ENCODE assay signal across 24 mouse cellular contexts in genomic region chr14:100357131-100357530, GRCm38 (mm10).
DNase-seq lines count a peak whose midpoint lies in the region; ATAC-seq and TF ChIP-seq lines count a peak whose summit lies in the region.
"Had no signal": no experiment of that assay in that cellular context is flagged by ENCODE, and none has a peak within 500 bp of the region (broad histone marks: within the 10 kb centered on the region; RNA-seq: fewer than 3 reads in every experiment).

No protein-coding gene starts in this region.

- TF ChIP-seq EP300 in CH12.LX (IDR thresholded peaks at IDR 0.05; ENCODE audit: low read length), result 0 out of 2 replicates have a peak, but pooled peaks have one; percentile 9

- no peak for TF ChIP-seq RAD21 in CH12.LX (IDR thresholded peaks at IDR 0.05; ENCODE audit: low read depth, low read length)

- in situ Hi-C loops in CH12.LX (cut with MboI; ENCODE audit: low pct_ligation_motif_present, low pct_unique_long_range_greater_than_20kb, low sequenced_read_pairs), result no loop called here

- H3K79me2 ChIP-seq in CH12.LX (replicated peaks; ENCODE audit: control insufficient read depth, extremely low read depth, insufficient read depth, poor library complexity, severe bottlenecking), result no peaks in the 10 kb centered on the region

- no peak for TF ChIP-seq POLR2A in CH12.LX (IDR thresholded peaks at IDR 0.05; ENCODE audit: low read depth, low read length)

- H3K9ac ChIP-seq in midbrain, embryonic 11.5 days (ENCODE audit: low read length), result no peak overlapping the region
- H3K9ac ChIP-seq in midbrain, embryonic 15.5 days, result no peak overlapping the region
- H3K9ac ChIP-seq in CH12.LX (ENCODE audit: insufficient read depth, low read depth), result no peak overlapping the region
- H3K9ac ChIP-seq: embryonic facial prominence, embryonic 13.5 days; embryonic facial prominence, embryonic 15.5 days; forebrain, embryonic 12.5 days had no signal

- no peak for ATAC-seq in midbrain, embryonic 11.5 days (ENCODE audit: low FRiP score)
- no peak for ATAC-seq in midbrain, embryonic 15.5 days (replicated peaks)
- ATAC-seq: CD4-positive, CD25-positive, alpha-beta regulatory T cell, adult 4 months; forebrain, embryonic 14.5 days; forebrain, embryonic 16.5 days had no signal

- H3K27me3 ChIP-seq in midbrain, embryonic 11.5 days (ENCODE audit: control insufficient read depth, insufficient read depth, low read length), result no peaks in the 10 kb centered on the region
- no peaks in the 10 kb centered on the region for H3K27me3 ChIP-seq in midbrain, embryonic 15.5 days (replicated peaks)
- no peaks in the 10 kb centered on the region for H3K27me3 ChIP-seq in CH12.LX (replicated peaks)
- H3K27me3 ChIP-seq: embryonic facial prominence, embryonic 13.5 days; embryonic facial prominence, embryonic 15.5 days; forebrain, embryonic 12.5 days had no signal

- H3K4me1 ChIP-seq in midbrain, embryonic 11.5 days (ENCODE audit: control insufficient read depth, insufficient read depth, low read length), result no peaks in the 10 kb centered on the region
- 0 out of 2 replicates have a peak, but pooled peaks cover 2% of the 10 kb centered on the region for H3K4me1 ChIP-seq in midbrain, embryonic 15.5 days
- peaks cover 3 to 9% of the 10 kb centered on the region in 2 experiments for H3K4me1 ChIP-seq in CH12.LX (ENCODE audit: control insufficient read depth in 1 of 2, insufficient read depth in 2 of 2)
- H3K4me1 ChIP-seq: embryonic facial prominence, embryonic 15.5 days; forebrain, embryonic 12.5 days had no signal

- no peaks in the 10 kb centered on the region for H3K9me3 ChIP-seq in midbrain, embryonic 11.5 days (ENCODE audit: control insufficient read depth, low read length)
- H3K9me3 ChIP-seq in midbrain, embryonic 15.5 days, result no peaks in the 10 kb centered on the region
- H3K9me3 ChIP-seq in CH12.LX (replicated peaks; ENCODE audit: low read length), result no peaks in the 10 kb centered on the region
- H3K9me3 ChIP-seq: embryonic facial prominence, embryonic 13.5 days; embryonic facial prominence, embryonic 15.5 days; forebrain, embryonic 10.5 days; forebrain, embryonic 12.5 days had no signal

- 83% methylated on average over 4 of the region's 4 CpGs for WGBS in midbrain, embryonic 11.5 days
- 81% methylated on average over 4 of the region's 4 CpGs for WGBS in midbrain, embryonic 15.5 days

- DNase-seq in midbrain, embryonic 11.5 days (ENCODE audit: low spot score, missing footprints), result peak; percentile 28
- peak; percentile 51 for DNase-seq in CH12.LX (ENCODE audit: extremely low read depth)
- DNase-seq in kidney, postnatal 36 days, result no peak
- no peak for DNase-seq in right cerebral cortex, postnatal 14 days
- DNase-seq: adrenal gland, adult 2 months; adrenal gland, postnatal 10 days; adrenal gland, postnatal 25 days; B cell, adult 2 months; cerebellum, adult 11 months; cerebellum, adult 18-20 months; cerebellum, adult 8-10 months; cerebellum, adult 9-11 months; cerebellum, postnatal 14 days; cerebellum, postnatal 36 days; embryo, embryonic 11 days had no signal

- TF ChIP-seq CTCF in CH12.LX (conservative IDR thresholded peaks at IDR 0.05 in 1 of 2, IDR thresholded peaks at IDR 0.05 in 1 of 2; ENCODE audit: low read depth in 2 of 2, low read length in 2 of 2), result no peak

- H3K4me3 ChIP-seq in midbrain, embryonic 11.5 days (ENCODE audit: low read depth, low read length), result no peak overlapping the region
- H3K4me3 ChIP-seq in midbrain, embryonic 15.5 days, result no peak overlapping the region
- no peak overlapping the region for H3K4me3 ChIP-seq in CH12.LX (replicated peaks in 1 of 3; ENCODE audit: low read depth in 2 of 3, low read length in 2 of 3, poor library complexity in 1 of 3)
- H3K4me3 ChIP-seq: embryonic facial prominence, embryonic 13.5 days; embryonic facial prominence, embryonic 15.5 days; erythroblast, embryonic 14.5 days; forebrain, embryonic 10.5 days; forebrain, embryonic 12.5 days had no signal

- H3K4me2 ChIP-seq in midbrain, embryonic 11.5 days, result no peak overlapping the region
- no peak overlapping the region for H3K4me2 ChIP-seq in midbrain, embryonic 15.5 days
- H3K4me2 ChIP-seq in CH12.LX (ENCODE audit: insufficient read depth, low read depth, poor library complexity, severe bottlenecking), result peak overlapping the region; percentile 78
- H3K4me2 ChIP-seq: embryonic facial prominence, embryonic 13.5 days; embryonic facial prominence, embryonic 15.5 days; forebrain, embryonic 12.5 days had no signal

- H3K27ac ChIP-seq in midbrain, embryonic 11.5 days (ENCODE audit: low read depth, low read length), result no peak overlapping the region
- no peak overlapping the region for H3K27ac ChIP-seq in midbrain, embryonic 15.5 days
- no peak overlapping the region for H3K27ac ChIP-seq in CH12.LX (ENCODE audit: insufficient read depth, low read depth)
- H3K27ac ChIP-seq: embryonic facial prominence, embryonic 13.5 days; embryonic facial prominence, embryonic 15.5 days; forebrain, embryonic 10.5 days; forebrain, embryonic 12.5 days had no signal

- H3K36me3 ChIP-seq in midbrain, embryonic 11.5 days (ENCODE audit: control insufficient read depth, insufficient read depth, low read length), result no peaks in the 10 kb centered on the region
- H3K36me3 ChIP-seq in midbrain, embryonic 15.5 days (replicated peaks), result no peaks in the 10 kb centered on the region
- H3K36me3 ChIP-seq in CH12.LX (replicated peaks in 1 of 2; ENCODE audit: control insufficient read depth in 1 of 2, insufficient read depth in 1 of 2, low read length in 1 of 2), result no peaks in the 10 kb centered on the region
- H3K36me3 ChIP-seq: embryonic facial prominence, embryonic 13.5 days; embryonic facial prominence, embryonic 15.5 days; forebrain, embryonic 10.5 days; forebrain, embryonic 12.5 days had no signal

- dilution Hi-C loops in CH12.LX (cut with MboI; ENCODE audit: extremely low pct_ligation_motif_present, extremely low pct_unique_long_range_greater_than_20kb, low sequenced_read_pairs), result no loop called here

TF ChIP-seq in CH12.LX, 34 proteins besides CTCF, POLR2A, EP300 and RAD21:
- 0 out of 2 replicates have a peak, but pooled peaks have one; percentile 19 for TF ChIP-seq ETS1 (conservative IDR thresholded peaks at IDR 0.05; ENCODE audit: low read depth, low read length)
- TF ChIP-seq JUN (IDR thresholded peaks at IDR 0.05; ENCODE audit: insufficient read depth, low read depth, low read length), result 0 out of 2 replicates have a peak, but pooled peaks have one; percentile 2
- no peak for TF ChIP-seq ZC3H11A (IDR thresholded peaks at IDR 0.05; ENCODE audit: low read depth, low read length)
- no peak for TF ChIP-seq ZMIZ1 (IDR thresholded peaks at IDR 0.05; ENCODE audit: low read depth, low read length)
- TF ChIP-seq ZKSCAN1 (IDR thresholded peaks at IDR 0.05; ENCODE audit: borderline replicate concordance, low read depth, low read length), result no peak
- TF ChIP-seq SMC3 (IDR thresholded peaks at IDR 0.05; ENCODE audit: low read depth, low read length), result no peak

Comparison
In these comparisons a context has a peak if more than half of its experiments do, and no peak if none do; other contexts are left out.
1. DNase-seq: peak in midbrain, embryonic 11.5 days (single experiment) and CH12.LX (single experiment); none in kidney, postnatal 36 days (0 of 2) and right cerebral cortex, postnatal 14 days (single experiment).